Mouse (Mus musculus): Measurements from ENCODE around the gene Pnpla6.
"Not testable (repeated sequence)": the region's sequence is repeated elsewhere in the genome, so short reads cannot be mapped to it uniquely, and the experiment has no call there.

The Pnpla6 gene

GRCm38 (mm10) chr8:3576211-3576960 lies 61.2 kb downstream of the Pnpla6 start:
- no peak for DNase-seq (ENCODE audit: low spot score in 2 of 2)

GRCm38 (mm10) chr8:3579390-3580364 lies 64.5 kb downstream of the Pnpla6 start:
- no peak for DNase-seq (ENCODE audit: low spot score in 2 of 2)

GRCm38 (mm10) chr8:3581961-3582360 lies 66.8 kb downstream of the Pnpla6 start:
- not testable (repeated sequence) for DNase-seq (ENCODE audit: low spot score in 2 of 2)

GRCm38 (mm10) chr8:3586452-3586851 lies 71.3 kb downstream of the Pnpla6 start:
- DNase-seq (ENCODE audit: low spot score in 2 of 2): no peak

DNA sequence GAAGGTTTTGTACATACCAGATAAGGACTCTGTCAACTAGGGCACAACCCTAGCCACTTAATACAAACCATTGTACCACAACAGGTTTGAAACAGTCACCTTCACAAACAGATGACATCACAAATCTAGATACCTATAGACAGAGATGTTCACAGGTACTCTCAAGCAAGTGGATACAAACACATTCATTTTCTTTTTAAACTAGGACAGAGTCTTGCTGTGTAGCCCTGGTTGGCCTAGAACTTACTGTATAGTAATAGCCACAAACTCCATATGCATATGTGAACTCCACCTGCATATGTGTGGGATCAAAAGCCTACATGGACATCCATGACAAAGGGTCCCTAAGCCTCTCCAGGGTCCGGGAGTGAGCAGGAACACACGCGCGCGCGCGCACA lies 71.8 kb downstream of the Pnpla6 start, which contains the start of gene Camsap3:
Gene Camsap3 (plus strand): TSS at position 301 of the 398 bp plus-strand sequence.
- no peak for DNase-seq (ENCODE audit: low spot score in 2 of 2)

DNA sequence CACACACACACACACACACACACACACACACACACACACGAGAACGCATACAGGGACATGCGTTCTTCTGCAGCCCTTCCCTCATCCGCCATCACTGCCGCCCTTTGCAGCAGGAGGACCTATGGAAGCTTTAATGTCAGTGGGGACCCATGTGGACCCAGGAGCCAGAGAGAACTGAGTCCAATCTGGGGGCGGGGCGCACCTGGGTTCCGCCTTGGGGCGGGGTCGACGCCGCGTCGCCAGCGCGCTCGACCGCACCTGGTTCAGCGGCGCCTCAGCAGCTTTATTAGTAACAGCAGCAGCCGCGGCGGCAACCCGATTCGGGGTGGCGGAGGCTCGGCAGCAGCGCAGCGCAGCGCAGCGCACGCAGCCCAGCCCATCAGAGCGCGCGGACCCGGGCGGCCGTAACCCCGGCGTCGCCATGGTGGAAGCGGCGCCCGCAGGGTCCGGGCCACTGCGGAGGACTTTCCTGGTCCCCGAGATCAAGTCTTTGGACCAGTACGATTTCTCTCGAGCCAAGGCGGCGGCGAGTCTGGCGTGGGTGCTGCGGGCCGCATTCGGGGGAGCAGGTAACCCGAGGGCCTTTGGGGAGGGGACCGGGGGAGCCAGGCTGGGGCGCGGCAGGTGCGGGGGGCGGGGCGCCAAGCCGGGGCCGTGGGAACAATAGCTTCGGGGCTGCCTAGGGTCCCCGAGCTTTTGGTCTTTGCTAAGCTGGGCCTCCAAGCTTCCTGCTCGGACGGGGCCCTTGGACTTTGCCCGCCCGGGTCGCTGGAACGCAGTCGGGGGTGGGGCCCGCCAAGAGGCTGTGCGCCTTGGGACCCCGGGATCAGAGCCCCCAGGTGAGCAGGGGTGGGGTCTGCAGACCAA lies 72.4 kb downstream of the Pnpla6 start:
- no peak for DNase-seq (ENCODE audit: low spot score in 2 of 2)

DNA sequence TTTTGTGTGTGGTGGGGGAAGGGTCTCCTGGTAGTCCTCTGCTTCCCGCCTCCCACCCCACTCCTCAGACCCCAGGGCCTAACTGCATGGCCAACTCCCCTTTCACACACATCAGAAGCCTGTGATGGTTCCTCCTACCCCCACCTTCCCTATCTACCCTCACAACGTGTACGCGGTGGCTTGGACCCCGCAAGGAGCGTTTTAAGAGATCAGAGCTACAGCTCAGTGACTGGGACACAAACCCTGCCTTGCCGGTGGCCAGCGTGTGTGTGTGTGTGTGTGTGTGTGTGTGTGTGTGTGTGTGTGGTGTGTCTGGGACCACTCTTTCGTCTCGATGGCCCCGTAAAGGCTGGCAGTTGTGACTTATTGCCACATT lies 73.1 kb downstream of the Pnpla6 start:
- no peak for DNase-seq (ENCODE audit: low spot score in 2 of 2)

GRCm38 (mm10) chr8:3593470-3593869 lies 78.3 kb downstream of the Pnpla6 start:
- no peak for DNase-seq (ENCODE audit: low spot score in 2 of 2)

Data from spleen, postnatal 4 days (tissue).